Mouse (Mus musculus) heart, adult 2 months (tissue): ENCODE measurements at regions not wholly inside any gene's neighbourhood (a gene's known extent, or its start where the extent isn't known, plus 50 kb on each side); places are given as distances from the start of the nearest gene placed in this dataset.
A peak's percentile ranks its signal among the peaks of the same experiment; 100 is the strongest.

Source experiments
- DNase-seq, 2 experiments: peaks; one replicate each; pipeline ENCODE4 v3.0.0; 2021
- H3K27ac ChIP-seq: fragments of 200-600 bp; 2 replicates; pipeline ENCODE4 v1.8.1; 2022
- H3K27me3 ChIP-seq: fragments of 200-500 bp; 2 replicates; pipeline ENCODE4 v1.6.1; 2012; ENCODE audit warnings: mild to moderate bottlenecking, low read length, inconsistent platforms, mixed read lengths; ENCODE audit not compliant: control insufficient read depth, insufficient read depth
- H3K36me3 ChIP-seq: fragments of 200-500 bp; 2 replicates; pipeline ENCODE4 v1.6.1; 2012; ENCODE audit warnings: low read length, inconsistent platforms; ENCODE audit not compliant: control insufficient read depth, insufficient read depth
- H3K4me1 ChIP-seq: fragments of 200-500 bp; 2 replicates; pipeline ENCODE4 v1.6.1; 2011; ENCODE audit warnings: low read length; ENCODE audit not compliant: control insufficient read depth, insufficient read depth
- H3K4me3 ChIP-seq: fragments of 200-600 bp; 2 replicates; pipeline ENCODE4 v1.8.1; 2022
- H3K79me2 ChIP-seq: fragments of 200-500 bp; replicated peaks from 2 replicates; pipeline ENCODE4 v1.6.1; 2012; ENCODE audit warnings: mild to moderate bottlenecking, inconsistent platforms, low read length, moderate library complexity, mixed read lengths; ENCODE audit not compliant: control insufficient read depth, insufficient read depth
- H3K9ac ChIP-seq: fragments of 200-500 bp; 2 replicates; pipeline ENCODE4 v1.6.1; 2012; ENCODE audit warnings: low read depth, mild to moderate bottlenecking, control low read depth, inconsistent platforms, low read length, mixed read lengths
- CTCF ChIP-seq: fragments of 200-600 bp; IDR thresholded peaks from 2 replicates; pipeline ENCODE4 v1.8.1; 2022; ENCODE audit warnings: antibody characterized with exemption, mild to moderate bottlenecking, moderate library complexity
- EP300 ChIP-seq: fragments of 200-500 bp; IDR thresholded peaks from 2 replicates; pipeline ENCODE4 v1.6.1; 2011; ENCODE audit warnings: low read depth, low read length, control low read depth; ENCODE audit not compliant: insufficient read depth
- POLR2A ChIP-seq: fragments of 200-500 bp; IDR thresholded peaks from 2 replicates; pipeline ENCODE4 v1.6.1; 2011; ENCODE audit warnings: mild to moderate bottlenecking, low read depth, low read length, control low read depth; ENCODE audit not compliant: insufficient read depth
- WGBS: fragments of 180-500 bp; shearing (Covaris S2); methylation state at CpG from one replicate; pipeline ENCODE4 v1.1.7; 2018; 5-methylcytosine and 5-hydroxymethylcytosine counted together
- intact Hi-C: fragments of 180-260 bp; cut with DNase I; formaldehyde crosslinking; loops from one replicate; pipeline ENCODE4 v1.15.1; 2025

GRCm38 (mm10) chr6:81756242-81756641, 167.2 kb upstream of the Gcfc2 start:
- TF ChIP-seq POLR2A (no peak), EP300 (no peak), CTCF (no peak)
- DNase-seq: no peak
- intact Hi-C loops: no loop called here
- Histone ChIP-seq H3K9ac (no peak overlapping the region), H3K27me3 (no peaks in the 10 kb centered on the region; the same call in 1 of the 2 replicates), H3K27ac (no peak overlapping the region), H3K79me2 (no peaks in the 10 kb centered on the region), H3K4me3 (no peak overlapping the region), H3K36me3 (no peaks in the 10 kb centered on the region), H3K4me1 (no peaks in the 10 kb centered on the region)
- 58% methylated on average over 7 of the region's 7 CpGs for WGBS

- no peak overlapping the region for H3K4me3 ChIP-seq
- TF ChIP-seq EP300 (no peak), CTCF (no peak), POLR2A (no peak)
- no peak for DNase-seq
- no peak overlapping the region for H3K27ac ChIP-seq
- H3K79me2 ChIP-seq: no peaks in the 10 kb centered on the region
- no peak overlapping the region for H3K9ac ChIP-seq
- H3K4me1 ChIP-seq: no peaks in the 10 kb centered on the region
- intact Hi-C loops: no loop called here
- no peaks in the 10 kb centered on the region for H3K36me3 ChIP-seq
- no peaks in the 10 kb centered on the region; the same call in 1 of the 2 replicates for H3K27me3 ChIP-seq
- 84% methylated on average over 5 of the region's 5 CpGs for WGBS
Observed at GRCm38 (mm10) chr6:81758876-81759275, 164.6 kb upstream of the Gcfc2 start.

- no peaks in the 10 kb centered on the region for H3K36me3 ChIP-seq
- no peak overlapping the region for H3K4me3 ChIP-seq
- no peak for DNase-seq
- H3K4me1 ChIP-seq: no peaks in the 10 kb centered on the region
- no peaks in the 10 kb centered on the region for H3K79me2 ChIP-seq
- no peak overlapping the region for H3K9ac ChIP-seq
- H3K27ac ChIP-seq: no peak overlapping the region
- H3K27me3 ChIP-seq: no peaks in the 10 kb centered on the region; the same call in 1 of the 2 replicates
- TF ChIP-seq POLR2A (no peak), CTCF (no peak), EP300 (no peak)
- 75% methylated on average over 2 of the region's 2 CpGs for WGBS
- intact Hi-C loops: no loop called here
Observed at GRCm38 (mm10) chr6:81760181-81760580, 163.3 kb upstream of the Gcfc2 start.

GRCm38 (mm10) chr6:81765831-81766230, 157.6 kb upstream of the Gcfc2 start:
- no peak for TF ChIP-seq EP300
- no peak for TF ChIP-seq POLR2A
- no peak for TF ChIP-seq CTCF
- no peak for DNase-seq
- 60% methylated on average over 7 of the region's 7 CpGs for WGBS
- Histone ChIP-seq H3K9ac (no peak overlapping the region), H3K79me2 (no peaks in the 10 kb centered on the region), H3K27ac (no peak overlapping the region), H3K4me3 (no peak overlapping the region), H3K36me3 (no peaks in the 10 kb centered on the region), H3K27me3 (no peaks in the 10 kb centered on the region), H3K4me1 (no peaks in the 10 kb centered on the region)
- intact Hi-C loops: no loop called here

- WGBS: 55% methylated on average over 4 of the region's 4 CpGs
- H3K4me3 ChIP-seq: no peak overlapping the region
- no peak overlapping the region for H3K9ac ChIP-seq
- intact Hi-C loops: no loop called here
- no peaks in the 10 kb centered on the region for H3K79me2 ChIP-seq
- no peaks in the 10 kb centered on the region for H3K4me1 ChIP-seq
- H3K36me3 ChIP-seq: no peaks in the 10 kb centered on the region
- no peak overlapping the region for H3K27ac ChIP-seq
- no peaks in the 10 kb centered on the region for H3K27me3 ChIP-seq
- peak in 1 of 2 experiments; percentile 19 for DNase-seq
- TF ChIP-seq EP300 (no peak), POLR2A (no peak), CTCF (no peak)
Observed at GRCm38 (mm10) chr6:81766800-81767199, 156.7 kb upstream of the Gcfc2 start.

- TF ChIP-seq CTCF: peak; percentile 73
- TF ChIP-seq EP300: no peak
- intact Hi-C loops: no loop called here
Observed at GRCm38 (mm10) chr6:81768669-81769537, 154.6 kb upstream of the Gcfc2 start.

More at GRCm38 (mm10) chr6:81768669-81769537, 154.6 kb upstream of the Gcfc2 start:
- Histone ChIP-seq H3K36me3 (no peaks in the 10 kb centered on the region), H3K27me3 (no peaks in the 10 kb centered on the region), H3K79me2 (no peaks in the 10 kb centered on the region), H3K4me1 (no peaks in the 10 kb centered on the region), H3K4me3 (no peak overlapping the region), H3K27ac (no peak overlapping the region), H3K9ac (no peak overlapping the region)
- WGBS: 56% methylated on average over 5 of the region's 5 CpGs
- DNase-seq: no peak
